Mouse (Mus musculus): Measurements from ENCODE around the gene Gja5.

Gene Gja5

GRCm38 (mm10) chr3:96904393-96904792 is at the start of gene Gja5:
Gja5 (plus strand) TSS chr3:96904693.
- no peak for DNase-seq (ENCODE audit: low spot score)

GRCm38 (mm10) chr3:96855833-96856232 is 48.7 kb upstream of the Gja5 start:
- DNase-seq (ENCODE audit: low spot score), result no peak

- no peak for DNase-seq (ENCODE audit: low spot score)
Observed at GRCm38 (mm10) chr3:96860498-96860897, 44.0 kb upstream of the Gja5 start.

- DNase-seq (ENCODE audit: low spot score), result no peak
Observed at GRCm38 (mm10) chr3:96867863-96868262, 36.6 kb upstream of the Gja5 start.

- no peak for DNase-seq (ENCODE audit: low spot score)
Observed at GRCm38 (mm10) chr3:96868566-96868965, 35.9 kb upstream of the Gja5 start.

GRCm38 (mm10) chr3:96869091-96869490 is 35.4 kb upstream of the Gja5 start:
- no peak for DNase-seq (ENCODE audit: low spot score)

GRCm38 (mm10) chr3:96870270-96870669 is 34.2 kb upstream of the Gja5 start:
- no peak for DNase-seq (ENCODE audit: low spot score)

- no peak for DNase-seq (ENCODE audit: low spot score)
Observed at GRCm38 (mm10) chr3:96871070-96871469, 33.4 kb upstream of the Gja5 start.

GRCm38 (mm10) chr3:96872501-96872900 is 32.0 kb upstream of the Gja5 start:
- no peak for DNase-seq (ENCODE audit: low spot score)

- DNase-seq (ENCODE audit: low spot score), result no peak
Observed at GRCm38 (mm10) chr3:96874808-96875571, 29.5 kb upstream of the Gja5 start.

GRCm38 (mm10) chr3:96879536-96879935 is 25.0 kb upstream of the Gja5 start:
- DNase-seq (ENCODE audit: low spot score), result no peak

- no peak for DNase-seq (ENCODE audit: low spot score)
Observed at GRCm38 (mm10) chr3:96880385-96880784, 24.1 kb upstream of the Gja5 start.

GRCm38 (mm10) chr3:96881557-96881956 is 22.9 kb upstream of the Gja5 start:
- DNase-seq (ENCODE audit: low spot score), result no peak

GRCm38 (mm10) chr3:96882061-96882849 is 22.2 kb upstream of the Gja5 start:
- DNase-seq (ENCODE audit: low spot score), result no peak

GRCm38 (mm10) chr3:96883690-96884089 is 20.8 kb upstream of the Gja5 start:
- DNase-seq (ENCODE audit: low spot score), result no peak

- no peak for DNase-seq (ENCODE audit: low spot score)
Observed at GRCm38 (mm10) chr3:96902336-96902999, 2.0 kb upstream of the Gja5 start.

GRCm38 (mm10) chr3:96904851-96905541 is 503 bp downstream of the Gja5 start, which contains the start of gene Gpr89:
Gpr89 (minus strand) TSS chr3:96905346.
- DNase-seq (ENCODE audit: low spot score), result peak; percentile 94

- DNase-seq (ENCODE audit: low spot score), result no peak
Observed at GRCm38 (mm10) chr3:96905592-96905991, 1.1 kb downstream of the Gja5 start.

GRCm38 (mm10) chr3:96920991-96921390 is 16.5 kb downstream of the Gja5 start:
- DNase-seq (ENCODE audit: low spot score), result no peak

- no peak for DNase-seq (ENCODE audit: low spot score)
Observed at GRCm38 (mm10) chr3:96924631-96925030, 20.1 kb downstream of the Gja5 start.

- no peak for DNase-seq (ENCODE audit: low spot score)
Observed at GRCm38 (mm10) chr3:96925920-96926319, 21.4 kb downstream of the Gja5 start, which contains the start of gene Gja8. Gja8 (minus strand) TSS chr3:96926020.

GRCm38 (mm10) chr3:96931261-96931681 is 26.8 kb downstream of the Gja5 start:
- DNase-seq (ENCODE audit: low spot score), result no peak
